Mouse (Mus musculus): Measurements from ENCODE around the gene Vwa1. TPM values are rescaled to one million over a fixed set of nuclear protein-coding genes. Genes with fewer than 3 reads are reported as not detected.

Vwa1 gene
- total and polyA plus RNA-seq, 3 experiments: 0.33 to 0.42 TPM; not detected in 1

DNA sequence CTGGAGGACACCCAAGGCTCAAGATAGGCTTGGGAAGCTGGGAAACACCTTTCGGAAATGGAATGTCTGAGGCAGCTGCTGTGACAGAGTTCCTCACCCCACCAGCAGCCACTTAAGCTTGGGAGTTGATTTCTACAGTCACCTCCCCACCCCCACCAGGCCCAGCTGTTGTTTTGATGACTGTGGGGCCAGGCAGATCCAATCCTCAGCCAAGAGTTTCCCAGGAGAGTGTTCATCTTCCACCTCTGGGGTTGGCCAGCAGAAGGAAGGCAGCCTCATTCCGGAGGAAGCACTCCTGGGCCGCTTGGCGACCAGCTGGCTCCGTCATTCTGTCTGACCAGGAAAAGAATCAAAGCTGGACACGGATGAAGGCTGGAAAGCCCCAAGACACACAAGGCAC lies 6.4 kb upstream of the Vwa1 start:
- H3K4me3 ChIP-seq (ENCODE audit: control insufficient read depth in 1 of 2, insufficient read depth in 1 of 2, low read depth in 2 of 2, low read length in 2 of 2): no peak overlapping the region
- no peaks in the 10 kb centered on the region for H3K27me3 ChIP-seq (ENCODE audit: control insufficient read depth in 1 of 2, insufficient read depth in 2 of 2, low read length in 2 of 2)
- no peak for DNase-seq (ENCODE audit: low read depth, low spot score)
- H3K79me2 ChIP-seq (ENCODE audit: control insufficient read depth, insufficient read depth, low read length, poor library complexity): no peaks in the 10 kb centered on the region; the same call in 1 of the 2 replicates
- no peaks in the 10 kb centered on the region for H3K9me3 ChIP-seq (replicated peaks; ENCODE audit: insufficient read depth, low read length)
- H3K4me1 ChIP-seq (ENCODE audit: control insufficient read depth in 1 of 2, insufficient read depth in 2 of 2, low read length in 2 of 2): peaks cover 18 to 24% of the 10 kb centered on the region in 2 experiments
- H3K36me3 ChIP-seq (ENCODE audit: control insufficient read depth in 1 of 2, insufficient read depth in 2 of 2, low read length in 2 of 2): peaks cover 0 to 16% of the 10 kb centered on the region in 2 experiments; a peak in 2 of 4 replicates
- no peak overlapping the region for H3K9ac ChIP-seq (ENCODE audit: control insufficient read depth, low read depth, low read length, poor library complexity, severe bottlenecking)
- H3K27ac ChIP-seq (ENCODE audit: control insufficient read depth, low read depth, low read length): no peak overlapping the region
- TF ChIP-seq SMC3 (IDR thresholded peaks at IDR 0.05; ENCODE audit: low read depth, low read length) (no peak), POLR2AphosphoS2 (IDR thresholded peaks at IDR 0.05; ENCODE audit: low read length) (no peak), POLR2A (IDR thresholded peaks at IDR 0.05; ENCODE audit: control insufficient read depth in 1 of 2, insufficient read depth in 1 of 2, low read depth in 1 of 2, low read length in 2 of 2, poor library complexity in 1 of 2) (no peak), CHD2 (IDR thresholded peaks at IDR 0.05; ENCODE audit: low read length) (no peak), BHLHE40 (IDR thresholded peaks at IDR 0.05; ENCODE audit: borderline replicate concordance, low read depth, low read length) (no peak), ZC3H11A (IDR thresholded peaks at IDR 0.05; ENCODE audit: low read depth, low read length) (no peak), MAZ (IDR thresholded peaks at IDR 0.05; ENCODE audit: low read depth, low read length) (no peak), KAT2A (conservative IDR thresholded peaks at IDR 0.05; ENCODE audit: low read depth, low read length) (no peak), CHD1 (IDR thresholded peaks at IDR 0.05; ENCODE audit: low read depth, low read length) (no peak), RAD21 (IDR thresholded peaks at IDR 0.05; ENCODE audit: low read depth, low read length) (no peak), TCF12 (IDR thresholded peaks at IDR 0.05; ENCODE audit: low read depth, low read length) (no peak), E2F4 (IDR thresholded peaks at IDR 0.05; ENCODE audit: borderline replicate concordance, low read depth, low read length) (no peak), NRF1 (IDR thresholded peaks at IDR 0.05; ENCODE audit: insufficient read depth, low read depth, low read length, poor library complexity, severe bottlenecking) (no peak), MEF2A (IDR thresholded peaks at IDR 0.05; ENCODE audit: extremely low read depth, insufficient replicate concordance, low read depth, low read length, poor library complexity, severe bottlenecking) (no peak), MAX (IDR thresholded peaks at IDR 0.05; ENCODE audit: low read length) (no peak), SIN3A (IDR thresholded peaks at IDR 0.05; ENCODE audit: low read length) (no peak), TAL1 (IDR thresholded peaks at IDR 0.05; ENCODE audit: low read length) (no peak), USF2 (IDR thresholded peaks at IDR 0.05; ENCODE audit: borderline replicate concordance in 1 of 2, insufficient read depth in 1 of 2, low read depth in 1 of 2, low read length in 2 of 2) (no peak)

DNA sequence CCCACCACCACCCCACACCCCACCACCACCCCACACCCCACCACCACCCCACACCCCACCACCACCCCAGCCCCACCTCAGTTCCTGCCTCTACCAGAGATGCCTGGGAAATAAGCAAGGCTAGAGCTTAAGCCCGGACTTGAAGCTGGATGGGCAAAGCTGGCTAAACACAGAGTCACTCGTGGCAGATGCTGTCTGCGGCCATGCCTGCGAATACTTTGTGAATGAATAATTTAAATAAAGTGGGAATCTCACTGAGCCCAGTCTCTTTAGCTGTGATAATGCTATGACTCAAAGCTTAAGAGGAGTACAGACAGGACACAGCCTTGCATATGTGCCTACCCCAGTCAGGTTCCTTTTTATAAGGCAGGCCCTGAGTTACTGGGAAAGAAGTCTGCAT lies 5.0 kb upstream of the Vwa1 start:
- Histone ChIP-seq H3K27ac (ENCODE audit: control insufficient read depth, low read depth, low read length) (no peak overlapping the region), H3K9ac (ENCODE audit: control insufficient read depth, low read depth, low read length, poor library complexity, severe bottlenecking) (no peak overlapping the region), H3K9me3 (replicated peaks; ENCODE audit: insufficient read depth, low read length) (no peaks in the 10 kb centered on the region), H3K36me3 (ENCODE audit: control insufficient read depth in 1 of 2, insufficient read depth in 2 of 2, low read length in 2 of 2) (peaks cover 0 to 10% of the 10 kb centered on the region in 2 experiments; a peak in 2 of 4 replicates), H3K79me2 (ENCODE audit: control insufficient read depth, insufficient read depth, low read length, poor library complexity) (no peaks in the 10 kb centered on the region; the same call in 1 of the 2 replicates), H3K4me3 (ENCODE audit: control insufficient read depth in 1 of 2, insufficient read depth in 1 of 2, low read depth in 2 of 2, low read length in 2 of 2) (no peak overlapping the region), H3K4me1 (ENCODE audit: control insufficient read depth in 1 of 2, insufficient read depth in 2 of 2, low read length in 2 of 2) (peaks cover 10 to 22% of the 10 kb centered on the region in 2 experiments), H3K27me3 (ENCODE audit: control insufficient read depth in 1 of 2, insufficient read depth in 2 of 2, low read length in 2 of 2) (no peaks in the 10 kb centered on the region)
- no peak for TF ChIP-seq ZKSCAN1 (IDR thresholded peaks at IDR 0.05; ENCODE audit: low read depth, low read length)
- TF ChIP-seq MXI1 (IDR thresholded peaks at IDR 0.05; ENCODE audit: low read depth, low read length): no peak
- no peak for TF ChIP-seq GABPA (IDR thresholded peaks at IDR 0.05; ENCODE audit: low read depth, low read length)
- no peak for TF ChIP-seq POLR2A (IDR thresholded peaks at IDR 0.05; ENCODE audit: control insufficient read depth in 1 of 2, insufficient read depth in 1 of 2, low read depth in 1 of 2, low read length in 2 of 2, poor library complexity in 1 of 2)
- TF ChIP-seq TAL1 (IDR thresholded peaks at IDR 0.05; ENCODE audit: low read length): no peak
- no peak for TF ChIP-seq RAD21 (IDR thresholded peaks at IDR 0.05; ENCODE audit: low read depth, low read length)
- TF ChIP-seq MEF2A (IDR thresholded peaks at IDR 0.05; ENCODE audit: extremely low read depth, insufficient replicate concordance, low read depth, low read length, poor library complexity, severe bottlenecking): no peak
- TF ChIP-seq MAZ (IDR thresholded peaks at IDR 0.05; ENCODE audit: low read depth, low read length): no peak
- no peak for TF ChIP-seq ZC3H11A (IDR thresholded peaks at IDR 0.05; ENCODE audit: low read depth, low read length)
- TF ChIP-seq EP300 (IDR thresholded peaks at IDR 0.05; ENCODE audit: low read depth in 1 of 2, low read length in 2 of 2): no peak
- no peak for TF ChIP-seq ZMIZ1 (IDR thresholded peaks at IDR 0.05; ENCODE audit: low read depth, low read length)
- TF ChIP-seq CTCF (IDR thresholded peaks at IDR 0.05 in 2 of 3, conservative IDR thresholded peaks at IDR 0.05 in 1 of 3; ENCODE audit: control insufficient read depth in 1 of 3, insufficient read depth in 1 of 3, low read depth in 2 of 3, low read length in 3 of 3, poor library complexity in 1 of 3, severe bottlenecking in 1 of 3): no peak
- no peak for TF ChIP-seq RCOR1 (IDR thresholded peaks at IDR 0.05; ENCODE audit: low read depth, low read length)
- TF ChIP-seq E2F4 (IDR thresholded peaks at IDR 0.05; ENCODE audit: borderline replicate concordance, low read depth, low read length): no peak
- no peak for TF ChIP-seq USF1 (IDR thresholded peaks at IDR 0.05; ENCODE audit: low read depth, low read length)
- TF ChIP-seq KAT2A (conservative IDR thresholded peaks at IDR 0.05; ENCODE audit: low read depth, low read length): no peak
- TF ChIP-seq NRF1 (IDR thresholded peaks at IDR 0.05; ENCODE audit: insufficient read depth, low read depth, low read length, poor library complexity, severe bottlenecking): no peak
- TF ChIP-seq ETS1 (IDR thresholded peaks at IDR 0.05; ENCODE audit: low read depth, low read length): no peak
- no peak for TF ChIP-seq UBTF (IDR thresholded peaks at IDR 0.05; ENCODE audit: borderline replicate concordance, insufficient read depth, low read depth, low read length)
- no peak for TF ChIP-seq BHLHE40 (IDR thresholded peaks at IDR 0.05; ENCODE audit: borderline replicate concordance, low read depth, low read length)
- no peak for DNase-seq (ENCODE audit: low read depth, low spot score)

Measured in MEL (cell line).